Mouse (Mus musculus) C2C12 (cell line): ENCODE results near the gene Frmd8.

Experiments used
- CTCF ChIP-seq: IDR thresholded peaks from one replicate; pipeline ENCODE4 v1.5.1; 2011; ENCODE audit not compliant: control insufficient read depth, insufficient read depth, insufficient read length
- MYOD1 ChIP-seq: IDR thresholded peaks from one replicate; pipeline ENCODE4 v1.6.1; 2011; ENCODE audit warnings: low read depth; ENCODE audit not compliant: control insufficient read depth, insufficient read length
- USF1 ChIP-seq: IDR thresholded peaks from one replicate; pipeline ENCODE4 v1.6.1; 2011; ENCODE audit warnings: low read depth, mild to moderate bottlenecking, control low read depth, moderate library complexity

- no peak for TF ChIP-seq USF1
- TF ChIP-seq CTCF: no peak
- TF ChIP-seq MYOD1: no peak
Measured at GRCm38 (mm10) chr19:5828155-5828554, 46.9 kb downstream of the Frmd8 start.
